Mouse (Mus musculus): ENCODE data around the gene Macf1.

- TF ChIP-seq POLR2A (IDR thresholded peaks at IDR 0.05; ENCODE audit: extremely low read depth, insufficient read depth, low read length) (no peak), CTCF (IDR thresholded peaks at IDR 0.05; ENCODE audit: extremely low read depth, insufficient read depth, low read length) (no peak)
Measured at GRCm38 (mm10) chr4:123593664-123594063, 90.5 kb downstream of the Macf1 start.
